Mouse (Mus musculus) lung, adult 2 months (tissue): ENCODE measurements at regions not wholly inside any gene's neighbourhood (a gene's known extent, or its start where the extent isn't known, plus 50 kb on each side); places are given as distances from the start of the nearest gene placed in this dataset.

Experiments
- CTCF ChIP-seq: fragments of 200-500 bp; IDR thresholded peaks from 2 replicates; pipeline ENCODE4 v1.5.1; 2011; ENCODE audit warnings: mild to moderate bottlenecking, low read length, control low read depth; ENCODE audit not compliant: insufficient read depth
- POLR2A ChIP-seq: fragments of 200-500 bp; IDR thresholded peaks from 2 replicates; pipeline ENCODE4 v1.6.1; 2011; ENCODE audit warnings: low read depth, mild to moderate bottlenecking, control low read depth, low read length, borderline replicate concordance; ENCODE audit errors: extremely low read depth

GRCm38 (mm10) chr9:31563541-31563940 is 99.3 kb upstream of the Tmem45b start:
- TF ChIP-seq POLR2A = no peak
- no peak for TF ChIP-seq CTCF
